Mouse (Mus musculus) gastrocnemius, postnatal 4 days (tissue): ENCODE data around the gene Apol9a. TPM values are rescaled to one million over a fixed set of nuclear protein-coding genes. Genes with fewer than 3 reads are reported as not detected.

ENCODE experiments used
- total RNA-seq, 2 experiments: library from RNA; stranded (reverse); gene quantifications; 2 replicates each; pipeline ENCODE4 v1.2.3; 2021

Gene Apol9a
- total RNA-seq, 2 experiments from 2014 or later, result not detected

Other genes starting within 250 kb of the Apol9a start
- 100 to 1,000 TPM; 289 to 339 TPM for gene Rbfox2, start 104.1 kb downstream of the Apol9a start, total RNA-seq
- under 1 TPM; 0.69 to 0.86 TPM for gene Apol7a, start 12.0 kb downstream of the Apol9a start, total RNA-seq
- under 1 TPM; 0.18 to 0.42 TPM for gene Apol7b, start 36.4 kb upstream of the Apol9a start, total RNA-seq
- not detected for gene Apol10a, start 65.9 kb upstream of the Apol9a start, total RNA-seq
- gene Apol11a, start 97.1 kb upstream of the Apol9a start, total RNA-seq, result not detected
- gene Apol7c, start 122.2 kb upstream of the Apol9a start, total RNA-seq, result not detected
- gene 1700025B11Rik, start 150.8 kb upstream of the Apol9a start, total RNA-seq, result not detected
- under 1 TPM; 0.18 to 0.20 TPM for gene Apol10b, start 185.0 kb upstream of the Apol9a start, total RNA-seq
- not detected for gene Gm36245, start 188.1 kb upstream of the Apol9a start, total RNA-seq
- gene Apol11b, start 232.2 kb upstream of the Apol9a start, total RNA-seq, result not detected